Mouse (Mus musculus) forebrain, embryonic 13.5 days (tissue): Measurements from ENCODE around the gene Etv3. TPM values are rescaled to one million over a fixed set of nuclear protein-coding genes. Genes with fewer than 3 reads are reported as not detected.
"Not testable (repeated sequence)": the region's sequence is repeated elsewhere in the genome, so short reads cannot be mapped to it uniquely, and the experiment has no call there.

ENCODE experiments used
- ATAC-seq: fragments of 200-750 bp; cut with Nextera tagmentation; 2 replicates; pipeline ENCODE4 v1.8.0; 2017
- H3K27ac ChIP-seq: fragments of 300-500 bp; sonication (generic); 2 replicates; pipeline ENCODE4 v1.5.1; 2015; ENCODE audit warnings: inconsistent platforms, mild to moderate bottlenecking, moderate library complexity
- H3K27me3 ChIP-seq: fragments of 300-500 bp; sonication (generic); 2 replicates; pipeline ENCODE4 v1.6.1; 2015; ENCODE audit warnings: mild to moderate bottlenecking, inconsistent platforms
- H3K36me3 ChIP-seq: fragments of 300-500 bp; sonication (generic); 2 replicates; pipeline ENCODE4 v1.6.1; 2015; ENCODE audit warnings: mild to moderate bottlenecking, inconsistent platforms; ENCODE audit not compliant: poor library complexity, severe bottlenecking
- H3K4me1 ChIP-seq: fragments of 300-500 bp; sonication (generic); 2 replicates; pipeline ENCODE4 v1.6.1; 2015; ENCODE audit warnings: inconsistent platforms
- H3K4me2 ChIP-seq: fragments of 300-500 bp; sonication (generic); 2 replicates; pipeline ENCODE4 v1.6.1; 2015; ENCODE audit warnings: inconsistent platforms, mild to moderate bottlenecking, moderate library complexity
- H3K4me3 ChIP-seq: fragments of 300-500 bp; sonication (generic); 2 replicates; pipeline ENCODE4 v1.5.1; 2015; ENCODE audit warnings: mild to moderate bottlenecking, inconsistent platforms
- H3K9ac ChIP-seq: fragments of 300-500 bp; sonication (generic); 2 replicates; pipeline ENCODE4 v1.6.1; 2015; ENCODE audit warnings: mild to moderate bottlenecking, inconsistent platforms
- H3K9me3 ChIP-seq: fragments of 300-500 bp; sonication (generic); replicated peaks from 2 replicates; pipeline ENCODE4 v1.6.1; 2016; ENCODE audit warnings: inconsistent platforms
- WGBS: fragments of 180-500 bp; shearing (Covaris S2); methylation state at CpG from one replicate; pipeline ENCODE4 v1.1.7; 2015; 5-methylcytosine and 5-hydroxymethylcytosine counted together
- polyA plus RNA-seq: library from polyadenylated mRNA; unstranded; fragments of >200 nt; fragmentation: Nextera tagmentation; extraction: Ambion mirVana; gene quantifications from 2 replicates; pipeline ENCODE4 v1.2.1, GENCODE M21; 2015

The Etv3 gene
- 10.6 and 11.8 TPM in 2 replicates for polyA plus RNA-seq

GRCm38 (mm10) chr3:87525043-87525836, at the start of gene Etv3:
Etv3 (plus strand) TSS chr3:87525407.
- WGBS, result 6% methylated on average over 50 of the region's 64 CpGs
- H3K4me2 ChIP-seq, result peak within 1 kb of the TSS; percentile 89

GRCm38 (mm10) chr3:87477948-87478347, 47.3 kb upstream of the Etv3 start:
- H3K27me3 ChIP-seq, H3K4me3 ChIP-seq, H3K4me2 ChIP-seq, ATAC-seq, H3K36me3 ChIP-seq, H3K9me3 ChIP-seq, H3K4me1 ChIP-seq, H3K27ac ChIP-seq, H3K9ac ChIP-seq: not testable (repeated sequence)
- WGBS, result 81% methylated on average over 3 of the region's 3 CpGs

More at GRCm38 (mm10) chr3:87525043-87525836, at the start of gene Etv3:
- H3K9ac ChIP-seq, result peak within 1 kb of the TSS; percentile 99
- no peaks in the 10 kb centered on the region for H3K9me3 ChIP-seq
- H3K27me3 ChIP-seq, result no peaks in the 10 kb centered on the region
- peak within 1 kb of the TSS; percentile 72 for H3K27ac ChIP-seq
- H3K4me1 ChIP-seq, result peaks cover 17% of the 10 kb centered on the region
- peak within 1 kb of the TSS; percentile 97 for H3K4me3 ChIP-seq
- H3K36me3 ChIP-seq, result peaks cover 27% of the 10 kb centered on the region
- ATAC-seq, result peak; percentile 99

- H3K4me2 ChIP-seq, result not testable (repeated sequence)
Measured at GRCm38 (mm10) chr3:87478596-87478995, 46.6 kb upstream of the Etv3 start.

GRCm38 (mm10) chr3:87479230-87479629, 46.0 kb upstream of the Etv3 start:
- not testable (repeated sequence) for ATAC-seq, H3K36me3 ChIP-seq, H3K27ac ChIP-seq, H3K4me3 ChIP-seq, H3K9me3 ChIP-seq, H3K27me3 ChIP-seq, H3K4me2 ChIP-seq, H3K9ac ChIP-seq, H3K4me1 ChIP-seq

More at GRCm38 (mm10) chr3:87478596-87478995, 46.6 kb upstream of the Etv3 start:
- H3K9ac ChIP-seq, H3K4me3 ChIP-seq, ATAC-seq, H3K9me3 ChIP-seq, H3K27ac ChIP-seq, H3K36me3 ChIP-seq, H3K27me3 ChIP-seq, H3K4me1 ChIP-seq: not testable (repeated sequence)
- 90% methylated on average over 6 of the region's 6 CpGs for WGBS

- Histone ChIP-seq H3K27me3 (no peaks in the 10 kb centered on the region), H3K9ac (no peak overlapping the region), H3K4me2 (no peak overlapping the region), H3K36me3 (no peaks in the 10 kb centered on the region), H3K4me3 (no peak overlapping the region), H3K27ac (no peak overlapping the region), H3K9me3 (no peaks in the 10 kb centered on the region), H3K4me1 (no peaks in the 10 kb centered on the region)
- 57% methylated on average over 4 of the region's 4 CpGs for WGBS
- no peak for ATAC-seq
Measured at GRCm38 (mm10) chr3:87487392-87487791, 37.8 kb upstream of the Etv3 start.

GRCm38 (mm10) chr3:87487911-87488310, 37.3 kb upstream of the Etv3 start:
- ATAC-seq, result no peak
- Histone ChIP-seq H3K27ac (no peak overlapping the region), H3K4me2 (no peak overlapping the region), H3K36me3 (no peaks in the 10 kb centered on the region), H3K4me1 (no peaks in the 10 kb centered on the region), H3K9ac (no peak overlapping the region), H3K4me3 (no peak overlapping the region), H3K27me3 (no peaks in the 10 kb centered on the region), H3K9me3 (no peaks in the 10 kb centered on the region)
- WGBS, result 12% methylated on average over 2 of the region's 2 CpGs

GRCm38 (mm10) chr3:87498266-87498665, 26.9 kb upstream of the Etv3 start:
- Histone ChIP-seq H3K36me3 (no peaks in the 10 kb centered on the region), H3K4me1 (0 out of 2 replicates have a peak, but pooled peaks cover 2% of the 10 kb centered on the region), H3K27me3 (no peaks in the 10 kb centered on the region), H3K9me3 (no peaks in the 10 kb centered on the region), H3K4me3 (no peak overlapping the region), H3K27ac (no peak overlapping the region), H3K4me2 (no peak overlapping the region), H3K9ac (no peak overlapping the region)
- ATAC-seq, result no peak
- WGBS, result 82% methylated on average over 9 of the region's 9 CpGs

- ATAC-seq, result peak; percentile 74; the same call in 1 of the 2 replicates
- Histone ChIP-seq H3K4me3 (no peak overlapping the region), H3K27ac (no peak overlapping the region), H3K9me3 (no peaks in the 10 kb centered on the region), H3K9ac (no peak overlapping the region), H3K4me2 (no peak overlapping the region), H3K27me3 (no peaks in the 10 kb centered on the region), H3K4me1 (0 out of 2 replicates have a peak, but pooled peaks cover 2% of the 10 kb centered on the region), H3K36me3 (no peaks in the 10 kb centered on the region)
- WGBS, result 14% methylated on average over 3 of the region's 3 CpGs
Measured at GRCm38 (mm10) chr3:87499072-87499471, 26.1 kb upstream of the Etv3 start.

- Histone ChIP-seq H3K27ac (no peak overlapping the region), H3K9ac (no peak overlapping the region), H3K27me3 (no peaks in the 10 kb centered on the region), H3K9me3 (no peaks in the 10 kb centered on the region), H3K4me2 (no peak overlapping the region), H3K4me3 (no peak overlapping the region), H3K36me3 (no peaks in the 10 kb centered on the region), H3K4me1 (peaks cover 6% of the 10 kb centered on the region; the same call in 1 of the 2 replicates)
- 84% methylated on average over 24 of the region's 24 CpGs for WGBS
- ATAC-seq, result no peak
Measured at GRCm38 (mm10) chr3:87500088-87501055, 24.8 kb upstream of the Etv3 start.

GRCm38 (mm10) chr3:87501151-87501550, 24.1 kb upstream of the Etv3 start:
- Histone ChIP-seq H3K4me1 (peaks cover 6% of the 10 kb centered on the region; the same call in 1 of the 2 replicates), H3K4me3 (no peak overlapping the region), H3K36me3 (no peaks in the 10 kb centered on the region), H3K27me3 (no peaks in the 10 kb centered on the region), H3K4me2 (no peak overlapping the region), H3K9ac (no peak overlapping the region), H3K27ac (no peak overlapping the region), H3K9me3 (no peaks in the 10 kb centered on the region)
- no peak for ATAC-seq
- WGBS, result 60% methylated on average over 8 of the region's 8 CpGs

GRCm38 (mm10) chr3:87502771-87503170, 22.4 kb upstream of the Etv3 start:
- no peak overlapping the region for H3K4me2 ChIP-seq
- no peak overlapping the region for H3K27ac ChIP-seq
- no peak for ATAC-seq
- peaks cover 3% of the 10 kb centered on the region; the same call in 1 of the 2 replicates for H3K4me1 ChIP-seq
- no peaks in the 10 kb centered on the region for H3K36me3 ChIP-seq
- H3K4me3 ChIP-seq, result no peak overlapping the region
- H3K27me3 ChIP-seq, result no peaks in the 10 kb centered on the region
- no peak overlapping the region for H3K9ac ChIP-seq
- WGBS, result 90% methylated on average over 6 of the region's 6 CpGs
- H3K9me3 ChIP-seq, result no peaks in the 10 kb centered on the region

- Histone ChIP-seq H3K4me3 (no peak overlapping the region), H3K9ac (no peak overlapping the region), H3K36me3 (no peaks in the 10 kb centered on the region), H3K4me2 (no peak overlapping the region), H3K4me1 (peaks cover 3% of the 10 kb centered on the region; the same call in 1 of the 2 replicates), H3K9me3 (no peaks in the 10 kb centered on the region), H3K27ac (no peak overlapping the region), H3K27me3 (no peaks in the 10 kb centered on the region)
- ATAC-seq, result peak; percentile 25; the same call in 1 of the 2 replicates
- 15% methylated on average over 7 of the region's 7 CpGs for WGBS
Measured at GRCm38 (mm10) chr3:87504330-87504729, 20.9 kb upstream of the Etv3 start.
